Mouse (Mus musculus) MN1 (cell line): ENCODE measurements at regions not wholly inside any gene's neighbourhood (a gene's known extent, or its start where the extent isn't known, plus 50 kb on each side); places are given as distances from the start of the nearest gene placed in this dataset.

Experiments used
- DNase-seq: peaks from one replicate; pipeline ENCODE4 v3.0.0-alpha.2; 2016; ENCODE audit warnings: low spot score

DNA sequence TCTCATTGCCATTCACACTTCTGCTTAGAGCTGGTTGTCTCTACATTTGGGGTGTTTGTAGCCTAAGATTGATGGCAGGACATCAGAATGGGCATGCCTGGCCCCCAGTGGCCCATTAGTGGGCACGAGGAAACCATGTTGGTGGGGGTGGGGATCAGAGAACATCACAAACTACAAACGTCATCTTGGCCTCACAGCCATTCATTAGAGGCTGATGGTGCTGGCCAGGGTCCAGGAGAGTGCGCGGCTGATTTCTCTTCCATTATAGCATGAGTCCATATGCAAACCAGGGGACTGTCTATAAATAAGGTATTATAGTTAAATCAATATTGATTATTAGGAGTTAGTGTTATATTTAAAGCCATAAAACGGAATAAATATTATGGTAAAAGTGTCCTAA, 67.9 kb downstream of the 3100002H09Rik start:
- no peak for DNase-seq

DNA sequence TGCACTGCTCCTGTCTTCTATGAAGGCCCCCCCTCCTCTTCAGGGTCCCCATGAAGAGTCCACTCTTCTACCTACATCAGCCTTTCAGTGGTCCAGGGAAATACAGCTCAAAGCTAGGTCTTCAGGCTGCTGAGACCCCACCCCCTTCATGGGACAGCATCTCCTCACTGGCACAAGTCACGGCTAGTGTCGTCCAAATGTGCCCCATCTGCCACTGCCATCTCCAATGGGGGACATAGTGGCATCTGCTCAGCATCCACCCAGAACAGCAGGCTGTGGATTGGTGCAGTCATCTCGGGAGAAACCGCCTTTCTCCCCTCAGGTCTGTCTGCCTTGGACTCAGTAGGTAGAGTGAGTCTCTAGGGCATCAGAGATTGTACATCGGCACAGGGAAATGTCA, 72.1 kb downstream of the 3100002H09Rik start:
- no peak for DNase-seq

DNA sequence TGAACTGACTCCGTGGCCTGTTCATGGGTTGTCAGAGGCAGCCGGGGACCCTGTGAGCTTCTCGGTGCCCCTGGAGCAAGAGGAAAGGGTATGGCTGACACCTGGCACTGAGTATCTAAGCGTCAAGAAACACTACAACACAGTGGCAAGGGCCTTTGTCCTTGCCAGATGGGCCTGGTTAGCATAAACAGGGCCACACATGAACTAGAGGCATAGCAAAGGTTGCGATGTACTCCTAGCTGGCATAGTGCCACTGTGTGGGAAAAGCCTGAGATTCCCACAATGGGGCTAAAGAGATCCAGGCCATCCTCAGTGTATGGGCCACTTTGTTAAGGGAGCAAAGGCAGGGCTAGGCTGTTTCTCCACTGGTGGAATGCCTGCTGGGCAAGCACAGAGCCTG, 72.9 kb downstream of the 3100002H09Rik start:
- no peak for DNase-seq

DNA sequence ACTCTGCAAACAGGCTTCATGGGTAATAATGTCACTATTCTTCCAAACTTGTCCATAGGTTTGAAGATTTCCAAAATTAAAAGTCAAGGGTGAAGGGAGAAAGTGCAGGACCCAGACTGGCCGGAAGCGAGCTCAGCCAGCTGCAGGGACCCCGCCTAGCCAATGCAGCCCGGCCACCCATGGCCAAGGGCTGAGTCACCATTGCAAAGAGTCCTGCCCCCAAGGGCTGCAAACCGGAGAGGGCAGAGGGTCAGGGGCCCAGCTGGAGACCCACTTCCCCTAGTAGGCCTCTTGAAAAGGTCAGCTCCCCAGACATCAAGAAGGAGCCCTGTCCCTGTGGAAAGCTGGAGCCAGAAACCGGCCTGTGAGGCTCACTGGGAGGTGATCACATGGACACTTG, 77.0 kb downstream of the 3100002H09Rik start:
- DNase-seq, result no peak

DNA sequence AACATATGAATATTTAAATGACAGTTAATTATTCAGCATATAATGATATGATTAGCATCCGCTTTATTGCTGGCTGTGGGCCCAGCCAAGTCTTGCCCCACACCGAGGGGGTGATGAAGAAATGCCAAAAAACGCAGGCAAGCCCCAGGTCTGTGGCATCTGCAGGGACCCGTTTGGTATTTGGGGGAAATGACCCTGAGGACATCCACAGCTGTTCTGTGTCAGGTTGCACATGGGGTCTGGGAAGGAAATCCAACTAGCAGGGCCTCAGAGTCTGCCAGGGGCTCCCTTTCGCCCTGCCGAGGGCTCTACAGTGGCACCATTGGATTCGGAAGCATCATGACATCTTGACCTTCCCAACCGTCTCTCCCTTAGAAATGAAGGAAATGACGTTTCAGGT, 80.0 kb downstream of the 3100002H09Rik start:
- no peak for DNase-seq

DNA sequence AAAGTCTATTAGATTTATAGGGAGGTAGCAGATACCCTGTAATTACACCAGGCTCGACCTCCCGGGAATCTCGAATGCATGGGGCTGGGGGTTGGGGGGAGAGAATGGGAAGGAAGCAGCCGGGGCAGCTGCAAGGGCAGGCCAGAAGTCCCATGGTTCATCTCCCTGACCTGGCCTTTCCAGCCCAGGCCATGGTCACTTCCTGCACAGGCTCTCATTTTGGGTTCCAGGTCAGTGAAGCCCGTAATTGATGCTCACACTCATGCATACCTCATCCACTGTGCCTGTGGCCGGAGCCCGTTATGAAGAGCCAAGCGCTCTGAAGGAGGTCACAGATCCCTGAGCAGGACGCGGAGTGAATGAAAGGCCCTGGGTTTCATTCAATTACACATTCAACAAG, 83.8 kb downstream of the 3100002H09Rik start:
- DNase-seq, result no peak

DNA sequence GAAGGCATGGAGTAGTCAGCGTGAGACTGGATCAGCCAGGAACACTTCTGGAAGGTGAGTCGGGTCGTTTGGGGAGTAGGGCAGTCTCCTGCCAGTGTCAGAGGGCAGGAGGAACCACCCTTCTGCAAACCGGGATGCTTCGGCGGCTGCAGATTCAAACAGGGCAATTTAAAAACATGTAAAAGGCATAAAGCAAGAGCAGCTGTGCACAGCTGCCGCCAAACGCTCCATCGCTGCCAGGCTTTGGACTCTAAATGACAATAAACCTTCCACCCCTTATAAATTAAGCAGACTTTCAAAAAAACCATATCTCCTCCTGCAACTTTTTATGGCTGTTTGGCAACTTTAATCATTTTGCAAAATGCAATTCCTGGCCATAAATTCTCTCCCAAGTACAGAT, 84.2 kb downstream of the 3100002H09Rik start:
- DNase-seq, result no peak

DNA sequence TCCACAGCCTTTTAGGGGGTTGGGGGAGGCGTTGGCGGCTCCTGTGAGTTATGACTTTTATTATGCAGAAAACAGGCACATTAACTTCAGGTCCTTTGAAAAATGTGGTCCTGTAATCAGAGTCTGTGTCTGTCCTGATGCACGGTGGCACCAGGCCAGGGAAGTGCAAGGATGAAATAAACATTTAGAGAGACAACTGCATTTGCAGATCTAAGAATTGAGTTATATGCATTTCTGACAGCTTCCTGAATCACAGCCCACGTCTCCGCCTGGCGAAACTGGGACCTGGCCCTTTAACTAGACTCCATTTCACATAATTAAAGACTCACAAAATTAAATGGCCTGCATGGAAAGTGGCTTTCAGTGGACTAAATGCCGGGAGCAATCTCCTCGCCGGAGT, 90.3 kb downstream of the 3100002H09Rik start:
- DNase-seq, result no peak

DNA sequence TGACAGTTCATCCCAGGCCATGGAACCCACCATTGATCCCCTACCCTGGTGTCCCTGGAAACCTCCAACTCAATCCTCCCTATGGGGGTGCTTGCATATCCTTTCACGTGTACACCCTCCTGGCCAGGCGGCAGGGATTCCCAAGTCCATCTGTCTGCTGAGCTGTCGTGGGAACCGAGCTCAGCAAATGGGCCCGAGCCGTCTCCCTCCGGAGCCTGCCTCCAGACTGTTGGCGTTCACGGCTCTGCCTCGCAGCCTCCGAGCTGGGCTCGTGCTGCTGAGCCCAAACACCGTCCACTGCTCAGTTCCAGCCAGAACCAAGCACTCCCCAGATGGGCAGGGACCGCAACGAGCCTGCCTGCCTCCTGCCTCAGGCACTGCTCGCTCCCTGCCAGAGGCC, 98.8 kb downstream of the 3100002H09Rik start:
- DNase-seq, result no peak

DNA sequence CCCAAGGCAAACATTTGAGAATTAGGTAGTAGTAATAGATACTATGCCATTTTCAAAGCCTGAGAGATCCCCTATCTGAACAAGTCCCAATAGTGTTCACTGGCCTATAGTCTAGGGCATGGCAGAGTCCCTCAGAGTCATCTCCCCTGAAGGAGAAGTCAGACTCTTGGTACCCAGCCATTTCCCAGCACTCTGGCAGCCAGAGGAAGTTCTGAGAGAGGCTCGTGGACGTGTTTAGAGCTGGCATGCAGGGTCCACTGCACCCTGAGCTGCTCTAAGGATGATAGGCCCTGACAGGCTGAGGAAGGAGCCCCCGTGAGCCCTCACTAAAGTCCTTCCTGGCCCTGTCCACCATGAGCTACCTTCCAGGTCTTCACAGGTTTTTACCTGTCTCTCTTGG, 99.8 kb downstream of the 3100002H09Rik start:
- DNase-seq, result no peak

DNA sequence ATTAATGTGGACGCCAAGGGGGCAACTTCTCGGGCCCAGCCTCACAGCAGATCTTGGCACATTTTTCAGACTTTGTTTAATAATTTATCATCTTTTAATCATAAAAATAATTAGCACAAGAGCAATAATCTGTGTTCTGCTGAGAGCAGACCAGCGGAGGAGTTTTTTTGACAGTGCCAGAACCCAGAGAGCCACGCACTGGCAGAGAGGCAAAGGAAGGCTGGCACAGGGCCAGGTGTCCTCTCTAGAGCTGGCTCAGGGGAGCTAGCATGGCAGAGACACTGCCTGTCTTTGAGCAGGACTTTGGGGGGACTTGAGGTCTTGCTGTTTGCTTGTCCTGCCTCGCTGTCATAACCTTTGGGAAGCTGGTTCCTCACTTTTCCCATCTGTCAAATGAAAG, 100.9 kb downstream of the 3100002H09Rik start:
- no peak for DNase-seq

DNA sequence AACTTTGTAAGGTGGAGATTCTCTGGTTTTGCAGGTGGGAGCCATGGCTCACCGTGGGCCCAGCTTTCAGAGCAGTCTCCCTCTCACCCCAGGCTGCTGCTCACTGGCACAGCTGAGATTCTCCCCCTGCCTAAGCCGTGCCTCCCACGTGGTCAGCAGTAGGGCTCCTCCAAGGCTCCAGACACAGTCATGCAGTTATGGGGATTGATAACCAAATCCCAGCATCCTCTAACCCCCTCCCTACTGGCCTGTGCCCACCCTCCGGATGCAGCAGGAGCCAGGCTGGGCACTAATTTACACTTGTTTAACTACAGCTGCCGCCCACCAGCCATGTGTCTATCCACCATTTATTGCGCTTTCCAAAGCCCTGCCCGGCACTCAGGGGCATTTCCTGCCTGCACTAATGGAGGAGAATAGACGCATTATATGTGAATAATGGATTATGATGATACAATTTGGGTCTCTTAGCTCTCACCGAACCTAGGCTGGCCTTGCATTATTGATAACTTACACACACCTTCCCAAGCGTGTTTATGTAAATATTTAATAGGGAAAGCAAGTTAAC, 104.4 kb downstream of the 3100002H09Rik start:
- no peak for DNase-seq

DNA sequence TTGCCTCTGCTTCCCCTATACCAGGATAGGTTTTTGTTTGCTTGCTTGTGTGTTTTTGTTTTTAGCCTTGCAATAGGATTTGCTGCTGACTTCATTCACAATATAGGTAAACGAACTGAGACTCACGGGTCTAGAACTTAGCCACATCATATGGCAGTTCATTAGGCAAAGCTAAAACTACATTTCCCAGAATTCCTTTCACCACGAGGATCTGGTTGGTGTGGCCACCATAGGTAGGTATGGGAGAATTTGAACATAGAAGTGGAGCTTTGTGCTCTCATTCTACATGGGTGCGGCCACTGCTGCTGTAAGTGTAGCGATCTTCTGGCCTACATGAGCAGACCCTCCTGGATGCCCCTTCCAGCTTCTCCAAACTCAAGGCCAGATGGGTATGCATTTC, 108.8 kb downstream of the 3100002H09Rik start:
- DNase-seq, result no peak

DNA sequence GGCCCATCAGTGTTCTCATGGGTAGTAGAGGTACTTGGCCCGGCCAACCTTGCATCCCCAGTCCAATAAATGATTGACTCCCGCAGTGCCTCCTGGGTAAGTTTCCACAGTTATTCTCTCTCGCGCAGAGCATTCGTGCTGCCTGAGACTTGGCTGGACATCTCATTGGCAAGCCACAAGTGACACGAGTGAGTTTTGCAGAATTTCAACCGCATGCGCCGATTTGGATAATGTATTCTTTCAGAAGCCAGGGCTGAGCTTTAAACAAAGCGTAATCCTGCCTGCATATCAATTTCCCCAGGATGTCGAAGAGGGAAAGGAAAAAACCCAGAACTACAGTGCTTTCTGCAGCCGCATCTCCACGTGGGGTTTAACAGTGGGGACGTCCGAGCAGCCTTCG, 112.6 kb downstream of the 3100002H09Rik start:
- no peak for DNase-seq

DNA sequence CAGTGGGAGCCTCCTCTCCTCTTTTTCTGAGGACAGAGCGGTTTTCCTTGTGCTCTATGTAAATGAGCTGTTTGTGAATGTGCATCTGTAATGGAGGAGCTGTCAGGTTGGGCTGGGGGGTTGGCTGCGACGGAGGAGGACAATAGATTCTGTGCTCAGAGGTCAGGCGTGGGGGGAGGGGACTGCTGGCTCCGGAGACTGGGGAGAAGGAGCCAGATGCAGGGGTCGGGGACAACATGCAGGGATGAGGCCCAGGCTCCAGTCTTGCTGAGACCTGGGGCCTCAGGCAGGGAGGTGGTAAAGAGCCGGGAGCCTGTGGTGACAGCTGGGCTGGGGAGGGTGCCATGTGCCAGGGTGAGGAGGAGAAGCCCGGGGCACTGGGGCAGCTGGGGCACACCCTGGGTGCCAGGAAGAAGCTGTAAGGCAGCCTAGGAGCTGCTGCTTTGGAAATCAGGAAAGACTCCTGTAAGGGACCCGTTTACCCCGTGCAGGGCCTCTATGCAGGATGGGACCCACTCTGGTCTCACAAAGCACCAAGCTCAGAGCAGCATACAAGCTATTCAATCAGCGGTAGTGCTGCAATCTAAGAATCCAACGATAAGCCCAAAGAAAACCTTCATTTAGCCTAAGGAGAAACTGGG, 124.5 kb downstream of the 3100002H09Rik start:
- no peak for DNase-seq

DNA sequence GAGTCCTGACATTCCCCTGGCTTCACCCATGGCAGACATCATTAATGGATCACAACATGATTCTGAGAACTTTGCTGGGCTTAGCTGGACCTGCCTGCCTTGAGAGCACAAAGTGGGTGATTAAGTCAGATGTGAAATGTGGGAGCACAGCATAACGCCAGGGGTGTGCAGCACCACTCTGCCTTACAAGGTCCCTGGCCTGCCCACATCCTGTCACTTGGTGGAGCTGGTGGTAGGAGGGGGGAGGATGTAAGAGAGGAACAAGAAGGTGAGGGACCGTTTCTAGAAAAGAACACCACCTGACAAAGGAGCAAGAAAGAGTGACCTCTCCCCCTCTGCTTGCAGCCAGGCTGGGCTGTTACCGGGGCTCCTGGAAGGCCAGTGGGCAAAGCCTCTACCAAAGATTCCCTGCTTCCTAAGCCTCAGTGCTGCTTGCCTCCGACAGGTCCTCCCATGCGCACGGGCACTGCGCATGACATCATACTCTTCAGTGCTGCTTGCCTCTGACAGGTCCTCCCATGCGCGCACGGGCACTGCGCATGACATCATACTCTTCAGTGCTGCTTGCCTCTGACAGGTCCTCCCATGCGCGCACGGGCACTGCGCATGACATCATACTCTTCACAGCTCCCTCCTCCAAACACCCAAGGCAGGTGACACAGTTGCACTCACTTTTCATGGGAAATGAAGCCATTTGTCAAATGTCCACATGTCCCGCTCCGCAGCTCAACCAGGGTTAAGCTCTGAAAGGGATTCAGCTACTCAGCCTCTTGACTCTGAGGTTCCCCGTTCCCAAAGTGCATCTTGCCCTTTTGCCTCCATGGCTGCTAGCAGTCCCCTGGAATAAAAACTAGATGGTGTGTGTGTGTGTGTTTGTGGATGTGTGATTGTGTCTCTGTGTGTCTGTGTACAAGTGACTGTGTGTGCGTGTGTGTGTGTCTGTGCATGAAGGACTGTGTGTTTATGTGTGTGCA, 125.7 kb downstream of the 3100002H09Rik start:
- DNase-seq, result no peak

DNA sequence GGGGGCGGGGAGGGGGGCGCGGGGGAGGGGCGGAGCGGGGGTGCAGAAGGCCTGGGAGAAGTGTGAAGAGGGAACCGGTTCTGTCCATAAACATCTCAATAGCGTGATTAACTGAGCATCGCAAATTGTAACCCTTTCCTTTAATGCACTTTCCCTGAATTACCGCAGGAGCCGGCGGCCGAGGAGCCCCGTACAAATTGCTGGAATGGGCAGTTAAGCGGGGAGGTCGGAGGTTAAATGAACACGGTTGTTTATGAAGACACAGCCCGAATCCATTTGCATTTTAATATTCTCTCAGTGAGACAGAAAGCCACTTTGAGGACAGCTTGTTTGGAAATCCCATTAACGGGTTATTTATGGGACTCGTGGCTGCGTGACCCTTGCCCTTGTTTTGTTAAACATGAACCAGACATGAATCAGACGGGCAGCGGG, 132.7 kb downstream of the 3100002H09Rik start:
- DNase-seq, result no peak

DNA sequence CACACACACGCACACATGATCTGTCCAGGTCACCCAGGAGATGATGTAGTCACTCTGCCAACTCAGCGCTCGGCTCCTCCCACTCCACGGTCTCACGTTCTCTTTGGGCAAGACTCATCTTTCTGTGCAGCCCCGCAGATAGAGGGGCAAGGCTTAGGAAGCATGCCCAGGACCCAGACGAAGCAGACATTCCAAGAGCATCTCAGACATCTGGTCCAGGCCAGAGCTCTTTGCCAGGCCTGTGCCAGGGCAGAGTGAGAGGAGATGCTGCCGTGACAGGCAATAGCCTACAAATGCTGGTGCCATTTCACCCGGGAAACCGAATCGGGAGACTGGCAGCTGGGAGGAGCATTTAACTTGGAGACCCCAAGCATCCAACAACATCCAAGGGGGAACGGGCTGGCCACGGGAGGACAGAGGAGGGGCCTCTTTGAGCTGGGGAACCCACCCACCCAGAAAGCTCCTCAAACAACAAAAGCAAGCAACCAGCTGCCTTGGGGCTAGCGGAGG, 133.2 kb downstream of the 3100002H09Rik start:
- DNase-seq, result no peak

DNA sequence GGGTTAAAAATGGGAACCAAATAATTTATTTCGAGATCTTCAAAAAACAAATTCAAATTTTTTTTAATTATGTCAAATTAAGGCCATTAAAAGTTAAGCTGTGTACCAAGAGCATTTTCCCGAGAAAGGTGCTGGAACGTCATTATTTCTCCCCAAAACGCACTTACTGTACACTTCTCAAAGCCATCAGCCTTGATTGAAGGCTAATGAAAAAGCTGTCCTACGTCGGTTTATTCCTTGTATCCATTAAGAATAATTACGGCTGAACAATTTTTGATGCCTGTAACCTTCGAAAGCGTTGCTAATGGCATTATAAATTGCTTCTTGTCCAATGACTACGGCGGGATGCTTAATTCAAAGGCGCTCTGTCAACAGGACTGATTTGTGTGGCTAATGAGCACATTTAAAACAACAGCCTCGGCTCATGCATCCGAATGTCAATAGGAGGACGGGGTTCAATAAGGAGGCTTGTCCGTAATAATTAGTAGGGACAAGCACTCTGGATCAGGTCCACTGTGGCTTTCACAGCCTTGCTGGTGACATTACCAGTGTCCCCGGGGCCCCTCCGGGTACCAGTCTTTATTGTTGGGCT, 145.3 kb downstream of the 3100002H09Rik start:
- DNase-seq, result no peak

DNA sequence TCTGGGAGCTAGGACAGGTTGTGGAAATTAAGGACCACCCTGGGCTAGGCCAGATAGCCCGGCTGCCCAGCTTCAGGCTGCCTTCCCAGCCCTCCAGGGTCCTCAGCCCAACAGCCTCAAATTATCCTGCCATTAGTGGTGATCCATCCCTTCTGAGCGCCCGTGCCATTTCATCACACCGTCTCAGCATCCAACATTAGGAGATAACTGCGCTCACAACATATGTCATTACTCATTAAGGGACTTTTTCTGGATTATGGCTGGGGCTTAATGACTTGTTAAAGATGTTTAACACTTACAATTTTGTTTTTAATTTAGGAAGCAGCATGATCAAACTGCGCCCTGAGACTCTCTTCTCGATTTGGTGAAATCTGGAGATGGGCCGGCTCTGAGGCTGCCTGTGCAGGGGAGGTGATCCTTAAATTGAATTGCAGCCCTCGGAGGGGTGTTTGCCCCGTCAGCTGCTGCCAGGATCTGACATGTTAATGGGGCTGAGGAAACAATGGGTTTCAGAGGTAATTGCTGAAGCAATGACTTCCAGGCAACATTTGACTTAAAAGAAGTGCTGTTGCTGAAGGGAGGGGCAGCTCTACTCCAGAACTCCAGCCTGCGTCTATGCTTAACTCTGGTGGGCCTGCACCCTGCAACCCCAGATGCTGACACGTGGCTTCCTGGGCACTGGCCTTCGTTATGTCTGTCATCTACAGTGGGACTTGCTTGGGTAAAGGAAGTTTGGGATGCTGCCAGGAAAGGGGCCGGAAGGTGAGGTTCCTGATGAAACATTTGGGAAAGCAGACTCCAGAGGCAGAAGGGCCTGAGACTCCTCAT, 154.9 kb downstream of the 3100002H09Rik start:
- no peak for DNase-seq

DNA sequence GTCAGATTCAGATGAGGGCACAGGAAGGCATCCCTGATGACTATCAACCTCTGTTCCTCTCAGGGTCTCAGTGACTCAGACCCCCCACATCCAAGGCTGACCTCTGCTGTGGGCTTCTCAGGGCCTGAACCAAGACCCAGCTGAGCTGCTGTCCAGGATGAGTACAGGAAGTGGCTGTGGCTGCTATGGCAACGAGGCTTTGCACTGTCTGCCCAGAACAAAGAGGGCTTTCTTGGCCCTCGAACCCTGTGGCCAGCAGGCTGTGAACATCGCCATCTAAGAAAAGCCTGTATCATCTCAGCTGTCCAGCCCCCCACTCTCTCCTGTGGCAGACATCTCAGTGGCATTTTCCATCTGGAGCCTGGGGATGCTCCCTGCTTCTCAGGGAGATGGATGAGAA, 159.5 kb downstream of the 3100002H09Rik start:
- no peak for DNase-seq

DNA sequence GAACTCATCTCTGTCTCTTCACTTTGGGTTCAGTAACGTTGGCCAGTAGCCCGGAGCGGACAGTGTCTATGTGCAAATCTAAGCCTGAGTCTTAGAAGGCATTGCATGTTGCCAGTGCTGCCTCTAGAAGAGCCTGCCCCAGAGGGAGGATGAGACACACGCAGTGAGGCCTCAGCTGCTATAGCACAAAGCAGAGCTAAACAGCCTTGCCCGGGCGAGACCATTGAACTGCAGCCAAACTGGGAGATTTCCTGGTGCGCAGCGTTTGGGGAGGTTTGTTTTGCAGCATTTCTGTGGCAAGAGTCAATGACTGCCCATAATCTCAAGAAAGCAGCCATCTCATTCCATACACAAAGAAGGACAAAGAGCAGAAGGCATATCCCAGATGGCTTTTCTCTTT, 164.0 kb downstream of the 3100002H09Rik start:
- DNase-seq, result no peak
